Mouse (Mus musculus) lung, adult 2 months (tissue): ENCODE measurements around the gene Cox17.

Source experiments
- CTCF ChIP-seq: fragments of 200-500 bp; IDR thresholded peaks from 2 replicates; pipeline ENCODE4 v1.5.1; 2011; ENCODE audit warnings: mild to moderate bottlenecking, low read length, control low read depth; ENCODE audit not compliant: insufficient read depth
- POLR2A ChIP-seq: fragments of 200-500 bp; IDR thresholded peaks from 2 replicates; pipeline ENCODE4 v1.6.1; 2011; ENCODE audit warnings: low read depth, mild to moderate bottlenecking, control low read depth, low read length, borderline replicate concordance; ENCODE audit errors: extremely low read depth

DNA sequence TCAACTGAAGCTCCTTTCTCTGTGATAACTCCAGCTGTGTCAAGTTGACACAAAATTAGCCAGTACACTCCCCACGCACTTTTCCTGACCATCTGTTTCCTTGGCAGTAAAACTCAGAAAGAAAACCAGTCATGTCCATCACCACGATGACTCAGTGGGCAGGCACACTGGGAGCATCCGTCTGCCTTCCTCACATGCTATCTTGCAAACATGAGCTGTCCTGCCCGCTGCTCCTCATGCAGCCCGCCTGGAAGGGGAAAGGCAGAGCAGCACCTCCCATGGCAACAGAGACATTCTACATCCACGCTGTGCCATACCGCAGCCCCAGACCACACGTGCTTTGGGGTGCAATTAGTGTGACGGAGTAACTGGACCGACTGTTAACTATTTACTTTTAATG, 21.5 kb downstream of the Cox17 start:
- TF ChIP-seq CTCF, result no peak
- no peak for TF ChIP-seq POLR2A
